Mouse (Mus musculus) stomach, postnatal 0 days (tissue): ENCODE data around the gene Neurog2. TPM values are rescaled to one million over a fixed set of nuclear protein-coding genes. Genes with fewer than 3 reads are reported as not detected.

Source experiments
- ATAC-seq: fragments of 200-750 bp; cut with Nextera tagmentation; 2 replicates; pipeline ENCODE4 v1.8.0; 2017; ENCODE audit not compliant: low FRiP score, low TSS enrichment
- DNase-seq: peaks from one replicate; pipeline ENCODE4 v3.0.0-alpha.2; 2016; ENCODE audit warnings: low spot score
- H3K27ac ChIP-seq: fragments of 300-500 bp; sonication (generic); replicated peaks from 2 replicates; pipeline ENCODE4 v1.5.1; 2014; ENCODE audit warnings: mild to moderate bottlenecking, control low read depth
- H3K27me3 ChIP-seq: fragments of 300-500 bp; sonication (generic); 2 replicates; pipeline ENCODE4 v1.6.1; 2014; ENCODE audit warnings: low read length; ENCODE audit not compliant: control insufficient read depth, insufficient read depth
- H3K36me3 ChIP-seq: fragments of 300-500 bp; sonication (generic); 2 replicates; pipeline ENCODE4 v1.6.1; 2014; ENCODE audit warnings: low read length, mixed read lengths; ENCODE audit not compliant: control insufficient read depth, insufficient read depth
- H3K4me1 ChIP-seq: fragments of 300-500 bp; sonication (generic); replicated peaks from 2 replicates; pipeline ENCODE4 v1.6.1; 2014; ENCODE audit warnings: antibody characterized with exemption; ENCODE audit not compliant: control insufficient read depth, insufficient read depth
- H3K4me2 ChIP-seq: fragments of 300-500 bp; sonication (generic); replicated peaks from 2 replicates; pipeline ENCODE4 v1.6.1; 2014; ENCODE audit warnings: low read depth, mild to moderate bottlenecking, control low read depth, moderate library complexity
- H3K4me3 ChIP-seq: fragments of 300-500 bp; sonication (generic); 2 replicates; pipeline ENCODE4 v1.5.1; 2014; ENCODE audit warnings: low read depth, low read length, control low read depth
- H3K9ac ChIP-seq: fragments of 300-500 bp; sonication (generic); 2 replicates; pipeline ENCODE4 v1.6.1; 2014; ENCODE audit warnings: mild to moderate bottlenecking, low read length, control low read depth, mixed read lengths
- H3K9me3 ChIP-seq: fragments of 300-500 bp; sonication (generic); 2 replicates; pipeline ENCODE4 v1.6.1; 2016; ENCODE audit warnings: low read length; ENCODE audit not compliant: control insufficient read depth
- CTCF ChIP-seq: IDR thresholded peaks from 2 replicates; pipeline ENCODE4 v1.5.1; 2016; ENCODE audit warnings: antibody characterized with exemption, low read depth, mild to moderate bottlenecking, moderate library complexity
- EP300 ChIP-seq: optimal IDR thresholded peaks from 2 replicates; pipeline ENCODE3; 2016; ENCODE audit warnings: antibody characterized with exemption
- WGBS: fragments of 180-500 bp; shearing (Covaris S2); extraction: QIAGEN DNeasy Blood & Tissue Kit; methylation state at CpG from one replicate; pipeline ENCODE4 v1.1.7; 2014; 5-methylcytosine and 5-hydroxymethylcytosine counted together
- polyA plus RNA-seq: library from polyadenylated mRNA; unstranded; fragments of >200 nt; fragmentation: Nextera tagmentation; extraction: Ambion mirVana; gene quantifications from 2 replicates; pipeline ENCODE4 v1.2.1, GENCODE M21; 2015

Neurog2 gene
- polyA plus RNA-seq, 1 experiment from 2014 or later = not detected

- H3K4me2 ChIP-seq = no peak overlapping the region
- no peaks in the 10 kb centered on the region for H3K9me3 ChIP-seq
- H3K36me3 ChIP-seq = no peaks in the 10 kb centered on the region
- no peak overlapping the region for H3K4me3 ChIP-seq
- no peak for TF ChIP-seq CTCF
- TF ChIP-seq EP300 = no peak
- H3K27ac ChIP-seq = no peak overlapping the region
- WGBS = 67% methylated on average over 7 of the region's 7 CpGs
- no peaks in the 10 kb centered on the region for H3K4me1 ChIP-seq
- ATAC-seq = no peak
- no peak for DNase-seq
- no peak overlapping the region for H3K9ac ChIP-seq
- no peaks in the 10 kb centered on the region for H3K27me3 ChIP-seq
Observed at GRCm38 (mm10) chr3:127660712-127661111, 27.8 kb downstream of the Neurog2 start.

GRCm38 (mm10) chr3:127661646-127662531, 29.0 kb downstream of the Neurog2 start:
- Histone ChIP-seq H3K4me2 (no peak overlapping the region), H3K4me1 (no peaks in the 10 kb centered on the region), H3K27ac (no peak overlapping the region), H3K9ac (no peak overlapping the region), H3K9me3 (no peaks in the 10 kb centered on the region), H3K27me3 (no peaks in the 10 kb centered on the region), H3K4me3 (no peak overlapping the region), H3K36me3 (no peaks in the 10 kb centered on the region)
- 64% methylated on average over 22 of the region's 22 CpGs for WGBS
- no peak for ATAC-seq
- no peak for DNase-seq
- TF ChIP-seq CTCF (no peak), EP300 (no peak)

- WGBS = 93% methylated on average over 15 of the region's 15 CpGs
- Histone ChIP-seq H3K36me3 (no peaks in the 10 kb centered on the region), H3K4me3 (no peak overlapping the region)
Observed at GRCm38 (mm10) chr3:127679703-127680102, 46.8 kb downstream of the Neurog2 start.

More at GRCm38 (mm10) chr3:127679703-127680102, 46.8 kb downstream of the Neurog2 start:
- no peak overlapping the region for H3K4me2 ChIP-seq
- no peaks in the 10 kb centered on the region for H3K9me3 ChIP-seq
- ATAC-seq = no peak
- DNase-seq = no peak
- no peak overlapping the region for H3K9ac ChIP-seq
- TF ChIP-seq EP300 = no peak
- TF ChIP-seq CTCF = no peak
- H3K4me1 ChIP-seq = no peaks in the 10 kb centered on the region
- no peak overlapping the region for H3K27ac ChIP-seq
- no peaks in the 10 kb centered on the region for H3K27me3 ChIP-seq

Other genes with a start within 250 kb of the Neurog2 start
- 12.3 and 13.0 TPM in 2 replicates for gene Ank2, start 133.8 kb upstream of the Neurog2 start, polyA plus RNA-seq
- gene Larp7, start 79.8 kb upstream of the Neurog2 start, polyA plus RNA-seq = 23.2 and 23.3 TPM in 2 replicates
- 1.1 and 1.4 TPM in 2 replicates for gene Zgrf1, start 79.6 kb upstream of the Neurog2 start, polyA plus RNA-seq
- gene Alpk1, start 147.4 kb downstream of the Neurog2 start, polyA plus RNA-seq = 1.2 and 1.5 TPM in 2 replicates
- gene Tifa, start 156.7 kb downstream of the Neurog2 start, polyA plus RNA-seq = 7.6 and 7.7 TPM in 2 replicates
- 32.2 and 39.0 TPM in 2 replicates for gene Ap1ar, start 204.4 kb downstream of the Neurog2 start, polyA plus RNA-seq